Comparison of ENCODE assay signal across 8 mouse cellular contexts in the genomic region with DNA sequence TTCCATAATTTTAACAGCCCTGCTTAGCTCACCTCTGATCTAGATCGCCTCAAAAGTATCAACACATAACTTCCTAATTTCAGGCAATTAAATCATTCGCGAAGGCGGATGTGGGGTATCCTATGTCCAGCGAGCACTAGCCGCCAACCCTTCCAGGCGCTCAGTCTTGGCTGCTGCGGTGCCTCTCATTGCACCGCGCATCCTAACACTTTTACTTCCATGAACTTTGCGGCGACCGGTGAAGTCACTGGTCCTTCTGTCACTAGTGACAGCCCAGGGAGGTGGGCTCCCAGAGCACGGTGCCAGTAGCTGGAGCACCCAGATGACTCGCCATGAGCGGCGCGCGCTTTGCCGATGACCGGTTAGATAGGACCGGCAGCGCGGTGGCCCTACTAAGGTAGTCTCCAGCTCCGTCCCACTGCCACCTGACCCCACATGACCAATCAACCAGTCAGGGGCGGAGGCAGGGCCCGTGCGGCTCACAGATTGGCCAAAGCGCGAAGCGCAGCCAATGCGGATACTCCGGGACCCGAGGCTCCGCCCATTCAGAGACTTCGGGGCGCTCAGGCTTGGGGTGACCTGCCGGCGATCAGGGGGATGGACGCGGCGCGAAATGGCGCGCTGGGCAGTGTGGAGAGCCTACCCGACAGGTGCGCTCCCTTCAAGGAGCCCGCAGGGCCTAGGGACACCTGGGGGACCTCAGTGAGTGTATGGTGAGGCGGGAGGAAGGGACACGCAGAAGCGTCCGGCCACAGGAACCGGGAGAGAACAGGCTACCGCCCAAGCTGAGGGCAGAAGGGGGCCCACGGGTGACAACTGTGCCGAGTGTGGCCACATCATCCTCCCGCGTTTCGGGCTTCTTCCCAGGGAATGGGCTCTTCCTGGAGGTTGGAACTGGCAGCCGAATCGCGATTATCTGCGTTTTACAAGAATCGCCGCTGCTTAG. TPM values are rescaled to one million over a fixed set of nuclear protein-coding genes. Genes with fewer than 3 reads are reported as not detected.
DNase-seq lines count a peak whose midpoint lies in the region; ATAC-seq and TF ChIP-seq lines count a peak whose summit lies in the region.

A gene (plus strand): TSS at position 540 of the 946 bp plus-strand sequence.

- no peaks in the 10 kb centered on the region for H3K27me3 ChIP-seq in hindbrain, postnatal 0 days (ENCODE audit: insufficient read depth, low read length)

- intact Hi-C loops in gastrocnemius, adult 2 months (cut with DNase I), result no loop called here
- intact Hi-C loops in left cerebral cortex, adult 2 months (cut with DNase I), result no loop called here

- no peak for TF ChIP-seq CTCF in gastrocnemius, adult 2 months (IDR thresholded peaks at IDR 0.05)
- no peak; the same call in 1 of the 2 replicates for TF ChIP-seq CTCF in hindbrain, postnatal 0 days (IDR thresholded peaks at IDR 0.05; ENCODE audit: low read depth)
- TF ChIP-seq CTCF in left cerebral cortex, adult 2 months (IDR thresholded peaks at IDR 0.05), result peak; percentile 33

- peak within 1 kb of the TSS; percentile 90 for H3K4me3 ChIP-seq in gastrocnemius, adult 2 months
- peak within 1 kb of the TSS; percentile 80 for H3K4me3 ChIP-seq in hindbrain, postnatal 0 days (ENCODE audit: low read length)
- H3K4me3 ChIP-seq in left cerebral cortex, adult 2 months, result peak within 1 kb of the TSS; percentile 95

- H3K9me3 ChIP-seq in hindbrain, postnatal 0 days (ENCODE audit: low read length), result no peaks in the 10 kb centered on the region

- peak; percentile 98 for ATAC-seq in common myeloid progenitor, adult 5-6 weeks (replicated peaks; ENCODE audit: low read depth, poor library complexity, severe bottlenecking)
- ATAC-seq in hindbrain, postnatal 0 days, result peak; percentile 99
- ATAC-seq in megakaryocyte, adult 5-6 weeks (ENCODE audit: poor library complexity, severe bottlenecking), result peak; percentile 97

- under 1% methylated on average over 63 of the region's 65 CpGs for WGBS in hindbrain, postnatal 0 days

- H3K4me2 ChIP-seq in hindbrain, postnatal 0 days (ENCODE audit: low read depth, low read length), result peak within 1 kb of the TSS; percentile 82

- peak within 1 kb of the TSS; percentile 92 for H3K27ac ChIP-seq in gastrocnemius, adult 2 months
- peak within 1 kb of the TSS; percentile 49; the same call in 1 of the 2 replicates for H3K27ac ChIP-seq in hindbrain, postnatal 0 days
- peak within 1 kb of the TSS; percentile 83 for H3K27ac ChIP-seq in left cerebral cortex, adult 2 months

- no peaks in the 10 kb centered on the region for H3K36me3 ChIP-seq in hindbrain, postnatal 0 days (ENCODE audit: insufficient read depth, low read length)

- peak; percentile 91 for DNase-seq in ZHBTc4 (ENCODE audit: low read depth, low spot score)
- peak; percentile 97 for DNase-seq in gastrocnemius, adult 2 months
- DNase-seq in hindbrain, postnatal 0 days (ENCODE audit: low spot score), result peak; percentile 96
- DNase-seq in left cerebral cortex, adult 2 months (ENCODE audit: extremely low spot score in 1 of 2, low spot score in 2 of 2), result peak; percentile 92 to 95
- peak; percentile 96 to 97 for DNase-seq in right cerebral cortex, adult 2 months (ENCODE audit: low spot score in 2 of 2)
- DNase-seq in urinary bladder, postnatal 14 days (ENCODE audit: low spot score), result peak; percentile 94

- H3K4me1 ChIP-seq in hindbrain, postnatal 0 days (ENCODE audit: insufficient read depth, low read length), result peaks cover 5% of the 10 kb centered on the region; the same call in 1 of the 2 replicates

- H3K9ac ChIP-seq in hindbrain, postnatal 0 days (replicated peaks; ENCODE audit: low read length), result peak within 1 kb of the TSS; percentile 69

RNA-seq across cellular contexts. Expression of the gene that starts here (rescaled TPM):
- total RNA-seq in common myeloid progenitor, adult 5-6 weeks (2017), result 19.9 and 23.2 TPM in 2 replicates
- 10 to 100 TPM in 1 of 2 experiments, 1 to 10 TPM in 1; 8.1 to 11.5 TPM for total RNA-seq in gastrocnemius, adult 2 months (2021)
- total RNA-seq in hindbrain, postnatal 0 days (2014; rRNA removed), result 15.2 TPM in 2 replicates
- 9.7 and 9.9 TPM in 2 replicates for polyA plus RNA-seq in hindbrain, postnatal 0 days (2015; fragmentation: Nextera tagmentation; extraction: Ambion mirVana)
- 10 to 100 TPM; 18.3 to 20.0 TPM for total RNA-seq in left cerebral cortex, adult 2 months (2021)
- total RNA-seq in megakaryocyte, adult 5-6 weeks (2015), result 10.9 and 12.9 TPM in 2 replicates
- total RNA-seq in megakaryocyte, adult 5-6 weeks (2017), result 15.3 and 16.8 TPM in 2 replicates

Comparison
In these comparisons a context has a peak if more than half of its experiments do, and no peak if none do; other contexts are left out.
1. Peak in every context shown above with its lines: DNase-seq, ATAC-seq, H3K4me3 ChIP-seq and H3K27ac ChIP-seq.